Mouse (Mus musculus) liver, embryonic 12.5 days (tissue): ENCODE data around the gene Sppl3. TPM values are rescaled to one million over a fixed set of nuclear protein-coding genes. Genes with fewer than 3 reads are reported as not detected.
"Not testable (repeated sequence)": the region's sequence is repeated elsewhere in the genome, so short reads cannot be mapped to it uniquely, and the experiment has no call there.

Source experiments
- ATAC-seq: fragments of 200-750 bp; cut with Nextera tagmentation; 2 replicates; pipeline ENCODE4 v1.8.0; 2017; ENCODE audit warnings: moderate number of reproducible peaks, mild to moderate bottlenecking, moderate library complexity
- H3K27ac ChIP-seq: fragments of 300-500 bp; sonication (generic); 2 replicates; pipeline ENCODE4 v1.5.1; 2016; ENCODE audit warnings: mild to moderate bottlenecking
- H3K27me3 ChIP-seq: fragments of 300-500 bp; sonication (generic); replicated peaks from 2 replicates; pipeline ENCODE4 v1.6.1; 2016; ENCODE audit warnings: mild to moderate bottlenecking, moderate library complexity
- H3K36me3 ChIP-seq: fragments of 300-500 bp; sonication (generic); 2 replicates; pipeline ENCODE4 v1.6.1; 2016; ENCODE audit warnings: mild to moderate bottlenecking, moderate library complexity
- H3K4me1 ChIP-seq: fragments of 300-500 bp; sonication (generic); 2 replicates; pipeline ENCODE4 v1.6.1; 2016
- H3K4me2 ChIP-seq: fragments of 300-500 bp; sonication (generic); 2 replicates; pipeline ENCODE4 v1.6.1; 2016; ENCODE audit warnings: mild to moderate bottlenecking, moderate library complexity
- H3K4me3 ChIP-seq: fragments of 300-500 bp; sonication (generic); 2 replicates; pipeline ENCODE4 v1.5.1; 2016; ENCODE audit warnings: mild to moderate bottlenecking, moderate library complexity
- H3K9ac ChIP-seq: fragments of 300-500 bp; sonication (generic); 2 replicates; pipeline ENCODE4 v1.6.1; 2016; ENCODE audit warnings: mild to moderate bottlenecking, moderate library complexity
- H3K9me3 ChIP-seq: fragments of 300-500 bp; sonication (generic); replicated peaks from 2 replicates; pipeline ENCODE4 v1.6.1; 2016; ENCODE audit warnings: mild to moderate bottlenecking, moderate library complexity
- WGBS: fragments of 180-500 bp; shearing (Covaris S2); methylation state at CpG from one replicate; pipeline ENCODE4 v1.1.7; 2016; ENCODE audit not compliant: insufficient replicate concordance; 5-methylcytosine and 5-hydroxymethylcytosine counted together
- polyA plus RNA-seq: library from polyadenylated mRNA; unstranded; fragments of >200 nt; fragmentation: Nextera tagmentation; extraction: Ambion mirVana; gene quantifications from 2 replicates; pipeline ENCODE4 v1.2.1, GENCODE M21; 2016

Gene Sppl3
- polyA plus RNA-seq, 1 experiment from 2014 or later, result 19.3 TPM

DNA sequence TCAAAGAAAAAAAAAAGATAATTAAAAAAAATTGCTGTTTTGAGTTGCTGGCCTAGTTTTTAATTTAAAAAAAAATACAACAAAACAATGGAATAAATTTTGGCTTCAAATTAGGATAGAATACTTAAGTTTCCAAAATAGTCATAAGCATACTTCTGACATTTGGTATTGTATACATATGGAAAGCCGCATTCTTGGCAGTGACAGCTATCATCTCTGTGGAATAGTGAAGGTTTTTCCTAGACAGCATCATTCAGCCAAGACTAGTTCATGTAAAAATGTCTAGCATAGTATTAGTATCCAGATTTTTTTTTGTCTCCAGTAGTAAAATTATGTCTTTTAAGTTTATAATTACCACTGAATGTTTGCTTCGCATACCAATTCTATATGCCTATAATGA is 74.7 kb downstream of the Sppl3 start:
- Histone ChIP-seq H3K27me3 (no peaks in the 10 kb centered on the region), H3K36me3 (peaks cover 99% of the 10 kb centered on the region), H3K9ac (no peak overlapping the region), H3K4me1 (peaks cover 12% of the 10 kb centered on the region), H3K27ac (no peak overlapping the region), H3K4me3 (no peak overlapping the region), H3K9me3 (no peaks in the 10 kb centered on the region), H3K4me2 (no peak overlapping the region)
- 94% methylated on average over 2 of the region's 2 CpGs for WGBS
- no peak for ATAC-seq

DNA sequence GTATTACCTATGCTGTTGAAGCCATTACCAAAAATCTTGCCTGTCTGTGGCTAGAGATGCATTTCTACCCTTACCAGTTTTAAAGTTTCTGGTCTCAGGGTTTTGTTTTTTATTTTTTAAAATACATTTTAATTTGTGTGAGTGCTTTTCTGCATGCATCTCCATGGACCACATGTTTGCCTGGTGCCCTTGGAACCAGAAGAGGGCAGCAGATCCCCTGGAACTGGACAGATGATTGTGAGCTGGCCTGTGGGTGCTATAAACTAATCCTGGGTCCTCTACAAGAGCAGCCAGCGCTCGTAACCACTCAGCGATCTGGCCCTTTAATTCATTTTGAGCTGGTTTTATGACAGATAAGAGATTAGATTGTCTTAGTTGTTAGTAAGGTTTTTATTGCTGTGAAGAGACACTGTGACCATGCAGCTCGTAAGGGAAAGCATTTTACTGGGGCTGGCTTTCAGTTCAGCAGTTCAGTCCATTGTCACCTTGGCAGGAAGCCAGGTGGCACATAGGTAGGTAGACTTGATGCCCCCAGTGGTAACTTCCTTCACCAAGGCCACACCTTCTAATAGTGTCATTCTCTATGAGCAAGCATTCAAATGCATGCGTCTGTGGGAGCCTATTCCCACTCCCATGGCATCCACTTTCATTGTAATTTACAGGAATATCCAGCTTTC is 78.8 kb downstream of the Sppl3 start:
- H3K4me2 ChIP-seq, result no peak overlapping the region
- H3K36me3 ChIP-seq, result peaks cover 100% of the 10 kb centered on the region
- H3K27me3 ChIP-seq, result no peaks in the 10 kb centered on the region
- H3K27ac ChIP-seq, result no peak overlapping the region
- no peak overlapping the region for H3K9ac ChIP-seq
- no peak overlapping the region for H3K4me3 ChIP-seq
- ATAC-seq, result no peak
- no peaks in the 10 kb centered on the region for H3K9me3 ChIP-seq
- H3K4me1 ChIP-seq, result peaks cover 12% of the 10 kb centered on the region
- 96% methylated on average over 5 of the region's 5 CpGs for WGBS

DNA sequence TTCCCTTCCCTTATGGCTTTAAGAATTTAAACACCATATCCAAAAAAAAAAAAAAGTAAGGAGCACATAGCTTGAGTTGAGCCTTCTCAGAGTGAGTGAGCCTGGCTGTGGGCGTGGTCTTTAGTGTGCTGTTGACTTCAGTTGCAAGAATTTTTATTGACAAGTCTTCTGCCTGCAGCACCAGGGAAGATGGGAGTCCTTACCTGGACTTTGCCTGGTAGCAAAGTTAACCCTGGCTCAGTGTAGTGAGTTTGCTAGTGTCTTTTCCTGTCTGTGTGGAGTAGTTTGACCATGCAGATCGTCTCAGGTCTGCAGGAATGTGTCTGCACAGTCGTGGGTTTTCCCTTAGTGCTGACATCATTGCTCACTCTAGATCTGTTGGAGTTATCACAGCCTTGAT is 80.1 kb downstream of the Sppl3 start:
- no peak overlapping the region for H3K9ac ChIP-seq
- H3K4me2 ChIP-seq, result no peak overlapping the region
- no peak overlapping the region for H3K4me3 ChIP-seq
- H3K27ac ChIP-seq, result no peak overlapping the region
- no peaks in the 10 kb centered on the region for H3K9me3 ChIP-seq
- ATAC-seq, result no peak
- 72% methylated on average over 3 of the region's 3 CpGs for WGBS
- H3K27me3 ChIP-seq, result no peaks in the 10 kb centered on the region
- peaks cover 100% of the 10 kb centered on the region for H3K36me3 ChIP-seq
- H3K4me1 ChIP-seq, result peaks cover 4% of the 10 kb centered on the region; the same call in 1 of the 2 replicates

GRCm38 (mm10) chr5:115091776-115092175 is 80.8 kb downstream of the Sppl3 start:
- H3K4me3 ChIP-seq, result no peak overlapping the region
- H3K36me3 ChIP-seq, result peaks cover 100% of the 10 kb centered on the region
- no peaks in the 10 kb centered on the region for H3K9me3 ChIP-seq
- 91% methylated on average over 6 of the region's 6 CpGs for WGBS
- H3K4me1 ChIP-seq, result peaks cover 4% of the 10 kb centered on the region; the same call in 1 of the 2 replicates
- no peak overlapping the region for H3K27ac ChIP-seq
- H3K4me2 ChIP-seq, result no peak overlapping the region
- ATAC-seq, result no peak
- H3K27me3 ChIP-seq, result no peaks in the 10 kb centered on the region
- H3K9ac ChIP-seq, result no peak overlapping the region

DNA sequence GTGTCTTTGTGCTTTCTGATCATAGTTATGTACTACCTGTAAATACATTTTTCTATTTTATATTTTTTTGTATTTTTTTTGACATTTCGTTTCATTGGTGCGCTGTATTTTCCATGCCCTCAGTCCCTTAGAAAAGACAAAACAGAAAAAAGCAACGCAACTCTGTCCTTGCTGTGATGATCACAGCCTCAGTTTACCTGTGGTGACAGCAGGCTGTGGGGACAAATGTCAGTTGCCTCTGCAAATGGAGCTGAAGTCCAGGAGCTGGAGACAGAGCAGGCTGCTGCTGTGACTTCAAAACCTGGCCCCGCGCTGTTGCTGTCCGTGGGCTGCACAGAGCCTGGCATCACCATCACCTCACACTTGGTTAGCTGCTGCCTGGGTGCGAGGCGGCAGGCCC is 87.3 kb downstream of the Sppl3 start, which contains the start of gene Gm10401:
Gm10401 (minus strand) TSS at position 101 of the 400 bp plus-strand sequence.
- Histone ChIP-seq H3K27me3 (no peaks in the 10 kb centered on the region), H3K9ac (no peak within 1 kb of the TSS), H3K4me2 (no peak within 1 kb of the TSS), H3K36me3 (peaks cover 95% of the 10 kb centered on the region), H3K4me3 (no peak within 1 kb of the TSS), H3K27ac (no peak within 1 kb of the TSS), H3K4me1 (no peaks in the 10 kb centered on the region), H3K9me3 (no peaks in the 10 kb centered on the region)
- WGBS, result 94% methylated on average over 8 of the region's 8 CpGs
- no peak for ATAC-seq

DNA sequence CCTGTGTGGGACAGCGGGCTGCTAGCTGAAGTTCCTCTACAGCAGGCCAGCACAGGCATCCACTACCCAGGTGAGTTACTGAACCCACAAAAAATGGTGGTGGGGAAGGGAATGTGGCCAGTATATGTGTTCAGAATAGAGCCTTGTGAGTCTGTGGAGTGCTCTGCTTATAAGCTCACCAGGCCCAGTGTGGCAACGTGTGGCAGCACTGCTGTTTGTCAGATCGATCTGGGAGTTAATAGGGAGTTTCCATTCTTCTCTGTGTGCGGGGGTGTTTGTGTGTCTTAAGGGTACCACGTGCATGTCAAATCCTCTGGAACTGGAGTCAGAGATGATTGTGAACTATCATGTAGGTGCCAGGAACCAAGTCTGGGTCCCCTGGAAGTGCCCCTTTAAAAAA is 88.6 kb downstream of the Sppl3 start:
- H3K27ac ChIP-seq, result no peak overlapping the region
- no peak for ATAC-seq

DNA sequence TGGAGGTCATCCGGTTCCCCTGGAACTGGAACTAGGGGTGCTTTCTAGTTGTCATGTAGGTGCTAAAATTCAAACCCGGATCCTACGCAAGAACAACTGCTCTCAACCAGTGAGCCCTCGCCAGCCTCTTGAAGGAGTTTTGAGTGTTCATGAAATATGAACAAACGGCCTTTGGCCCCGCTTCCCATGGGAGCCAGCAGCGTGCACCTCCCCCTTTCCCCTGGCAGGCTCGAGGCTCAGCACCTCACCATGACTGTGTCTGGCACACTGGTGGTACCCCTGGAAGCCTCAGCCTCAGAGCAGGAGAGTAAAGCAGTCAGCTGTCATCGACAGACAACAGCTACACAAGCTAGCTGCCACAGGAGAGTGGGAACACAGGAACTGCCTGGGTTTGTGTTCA is 89.1 kb downstream of the Sppl3 start:
- no peaks in the 10 kb centered on the region for H3K4me1 ChIP-seq

More for the DNA sequence above, 88.6 kb downstream of the Sppl3 start:
- Histone ChIP-seq H3K4me3 (no peak overlapping the region), H3K9ac (no peak overlapping the region), H3K36me3 (peaks cover 92% of the 10 kb centered on the region), H3K27me3 (no peaks in the 10 kb centered on the region), H3K4me2 (no peak overlapping the region), H3K4me1 (no peaks in the 10 kb centered on the region), H3K9me3 (no peaks in the 10 kb centered on the region)
- WGBS, result 75% methylated on average over 5 of the region's 5 CpGs

DNA sequence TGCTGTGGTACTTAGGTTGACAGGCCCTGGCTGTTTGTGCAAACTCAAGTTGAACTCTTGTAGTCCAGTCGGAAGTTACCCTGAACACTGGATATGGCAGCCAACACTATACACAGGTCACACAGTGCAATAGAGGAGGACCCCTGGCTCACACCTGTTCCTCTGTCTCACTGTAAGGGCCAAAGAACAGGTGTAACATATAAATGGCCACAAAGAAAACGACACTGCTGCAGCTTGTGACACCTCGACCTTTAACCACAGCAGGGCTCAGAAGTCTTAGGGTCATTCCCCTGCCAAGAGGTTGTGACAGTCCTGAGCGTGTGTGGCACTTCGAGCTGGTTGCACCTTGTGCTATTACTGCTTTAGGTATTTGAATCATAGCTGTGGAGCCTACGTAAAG is 89.5 kb downstream of the Sppl3 start:
- no peaks in the 10 kb centered on the region for H3K4me1 ChIP-seq
- H3K4me3 ChIP-seq, result no peak overlapping the region
- H3K36me3 ChIP-seq, result peaks cover 82% of the 10 kb centered on the region
- H3K27me3 ChIP-seq, result no peaks in the 10 kb centered on the region
- H3K9ac ChIP-seq, result no peak overlapping the region
- H3K9me3 ChIP-seq, result no peaks in the 10 kb centered on the region
- H3K27ac ChIP-seq, result no peak overlapping the region
- no peak overlapping the region for H3K4me2 ChIP-seq
- ATAC-seq, result no peak
- 77% methylated on average over 6 of the region's 6 CpGs for WGBS

More for the DNA sequence above, 89.1 kb downstream of the Sppl3 start:
- H3K4me3 ChIP-seq, result no peak overlapping the region
- H3K27ac ChIP-seq, result no peak overlapping the region
- no peak for ATAC-seq
- H3K4me2 ChIP-seq, result no peak overlapping the region
- H3K36me3 ChIP-seq, result peaks cover 87% of the 10 kb centered on the region
- H3K27me3 ChIP-seq, result no peaks in the 10 kb centered on the region
- WGBS, result 86% methylated on average over 9 of the region's 9 CpGs
- no peaks in the 10 kb centered on the region for H3K9me3 ChIP-seq
- no peak overlapping the region for H3K9ac ChIP-seq

GRCm38 (mm10) chr5:115102231-115102630 is 91.3 kb downstream of the Sppl3 start:
- no peak overlapping the region for H3K27ac ChIP-seq
- H3K4me3 ChIP-seq, result no peak overlapping the region
- H3K36me3 ChIP-seq, result peaks cover 69% of the 10 kb centered on the region
- no peaks in the 10 kb centered on the region for H3K9me3 ChIP-seq
- no peak for ATAC-seq
- H3K9ac ChIP-seq, result no peak overlapping the region
- no peak overlapping the region for H3K4me2 ChIP-seq
- H3K4me1 ChIP-seq, result no peaks in the 10 kb centered on the region
- no peaks in the 10 kb centered on the region for H3K27me3 ChIP-seq
- 77% methylated on average over 2 of the region's 2 CpGs for WGBS

GRCm38 (mm10) chr5:115103253-115103652 is 92.3 kb downstream of the Sppl3 start:
- WGBS, result 93% methylated on average over 23 of the region's 23 CpGs
- not testable (repeated sequence) for H3K27ac ChIP-seq, H3K9ac ChIP-seq

GRCm38 (mm10) chr5:115111156-115111555 is 100.2 kb downstream of the Sppl3 start:
- no peak overlapping the region for H3K27ac ChIP-seq
- peaks cover 53% of the 10 kb centered on the region for H3K36me3 ChIP-seq
- 92% methylated on average over 8 of the region's 8 CpGs for WGBS
- peaks cover 8% of the 10 kb centered on the region; the same call in 1 of the 2 replicates for H3K4me1 ChIP-seq
- H3K9ac ChIP-seq, result no peak overlapping the region
- no peaks in the 10 kb centered on the region for H3K27me3 ChIP-seq
- H3K9me3 ChIP-seq, result no peaks in the 10 kb centered on the region
- no peak for ATAC-seq
- no peak overlapping the region for H3K4me2 ChIP-seq
- H3K4me3 ChIP-seq, result no peak overlapping the region

More at GRCm38 (mm10) chr5:115103253-115103652, 92.3 kb downstream of the Sppl3 start:
- not testable (repeated sequence) for H3K9me3 ChIP-seq, H3K27me3 ChIP-seq, H3K4me1 ChIP-seq, H3K4me3 ChIP-seq, H3K4me2 ChIP-seq, ATAC-seq
- peaks cover 63% of the 10 kb centered on the region for H3K36me3 ChIP-seq

DNA sequence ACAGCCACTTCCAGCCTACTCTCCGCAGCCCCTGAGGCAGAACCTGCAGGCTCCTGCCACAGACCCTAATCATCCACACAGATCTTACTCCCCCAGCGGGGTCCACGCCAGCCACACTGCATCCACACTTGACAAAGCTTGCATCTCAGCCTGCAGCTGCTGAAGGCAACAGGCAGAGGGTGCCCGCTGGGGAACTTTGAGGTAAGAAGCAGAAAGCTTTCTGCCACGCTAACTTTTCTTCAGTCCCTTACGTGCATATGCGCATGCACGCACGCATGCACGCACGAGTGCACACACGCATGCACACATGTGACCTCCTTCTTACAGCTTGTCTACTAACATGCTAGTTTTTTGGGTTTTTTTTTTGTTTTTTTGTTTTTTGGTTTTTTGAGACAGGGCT is 102.3 kb downstream of the Sppl3 start:
- no peak overlapping the region for H3K4me3 ChIP-seq
- no peaks in the 10 kb centered on the region for H3K9me3 ChIP-seq
- peaks cover 15% of the 10 kb centered on the region; the same call in 1 of the 2 replicates for H3K4me1 ChIP-seq
- H3K9ac ChIP-seq, result no peak overlapping the region
- no peaks in the 10 kb centered on the region for H3K27me3 ChIP-seq
- H3K4me2 ChIP-seq, result no peak overlapping the region
- H3K36me3 ChIP-seq, result peaks cover 61% of the 10 kb centered on the region
- WGBS, result 90% methylated on average over 12 of the region's 12 CpGs
- H3K27ac ChIP-seq, result no peak overlapping the region
- no peak for ATAC-seq

GRCm38 (mm10) chr5:115114501-115114900 is 103.6 kb downstream of the Sppl3 start:
- H3K27ac ChIP-seq, result no peak overlapping the region
- H3K4me3 ChIP-seq, result no peak overlapping the region
- no peaks in the 10 kb centered on the region for H3K27me3 ChIP-seq
- no peak overlapping the region for H3K4me2 ChIP-seq
- H3K9me3 ChIP-seq, result no peaks in the 10 kb centered on the region
- H3K4me1 ChIP-seq, result peaks cover 27% of the 10 kb centered on the region
- 91% methylated on average over 8 of the region's 8 CpGs for WGBS
- H3K9ac ChIP-seq, result no peak overlapping the region
- no peak for ATAC-seq
- peaks cover 61% of the 10 kb centered on the region for H3K36me3 ChIP-seq
